Mouse (Mus musculus) lung, adult 2 months (tissue): Measurements from ENCODE around the gene Aar2. TPM values are rescaled to one million over a fixed set of nuclear protein-coding genes. Genes with fewer than 3 reads are reported as not detected.

Experiments
- DNase-seq: peaks from one replicate; pipeline ENCODE4 v3.0.0; 2022
- H3K4me1 ChIP-seq: fragments of 200-500 bp; 2 replicates; pipeline ENCODE4 v1.6.1; 2011; ENCODE audit warnings: low read length; ENCODE audit not compliant: control insufficient read depth, insufficient read depth
- H3K4me3 ChIP-seq: fragments of 200-500 bp; replicated peaks from 2 replicates; pipeline ENCODE3; 2011; ENCODE audit warnings: low read depth, mild to moderate bottlenecking, control low read depth, low read length; ENCODE audit errors: extremely low read depth
- CTCF ChIP-seq: fragments of 200-500 bp; IDR thresholded peaks from 2 replicates; pipeline ENCODE4 v1.5.1; 2011; ENCODE audit warnings: mild to moderate bottlenecking, low read length, control low read depth; ENCODE audit not compliant: insufficient read depth
- POLR2A ChIP-seq: fragments of 200-500 bp; IDR thresholded peaks from 2 replicates; pipeline ENCODE4 v1.6.1; 2011; ENCODE audit warnings: low read depth, mild to moderate bottlenecking, control low read depth, low read length, borderline replicate concordance; ENCODE audit errors: extremely low read depth
- WGBS: fragments of 180-500 bp; shearing (Covaris S2); methylation state at CpG from one replicate; pipeline ENCODE4 v1.1.7; 2018; 5-methylcytosine and 5-hydroxymethylcytosine counted together
- polyA plus RNA-seq: library from polyadenylated mRNA; depleted of rRNA; stranded (reverse); fragments of >200 nt; gene quantifications from 2 replicates; pipeline ENCODE4 v1.2.3, GENCODE M21; 2012; rRNA removed

The Aar2 gene
- polyA plus RNA-seq, 1 experiment, result 31.3 TPM

DNA sequence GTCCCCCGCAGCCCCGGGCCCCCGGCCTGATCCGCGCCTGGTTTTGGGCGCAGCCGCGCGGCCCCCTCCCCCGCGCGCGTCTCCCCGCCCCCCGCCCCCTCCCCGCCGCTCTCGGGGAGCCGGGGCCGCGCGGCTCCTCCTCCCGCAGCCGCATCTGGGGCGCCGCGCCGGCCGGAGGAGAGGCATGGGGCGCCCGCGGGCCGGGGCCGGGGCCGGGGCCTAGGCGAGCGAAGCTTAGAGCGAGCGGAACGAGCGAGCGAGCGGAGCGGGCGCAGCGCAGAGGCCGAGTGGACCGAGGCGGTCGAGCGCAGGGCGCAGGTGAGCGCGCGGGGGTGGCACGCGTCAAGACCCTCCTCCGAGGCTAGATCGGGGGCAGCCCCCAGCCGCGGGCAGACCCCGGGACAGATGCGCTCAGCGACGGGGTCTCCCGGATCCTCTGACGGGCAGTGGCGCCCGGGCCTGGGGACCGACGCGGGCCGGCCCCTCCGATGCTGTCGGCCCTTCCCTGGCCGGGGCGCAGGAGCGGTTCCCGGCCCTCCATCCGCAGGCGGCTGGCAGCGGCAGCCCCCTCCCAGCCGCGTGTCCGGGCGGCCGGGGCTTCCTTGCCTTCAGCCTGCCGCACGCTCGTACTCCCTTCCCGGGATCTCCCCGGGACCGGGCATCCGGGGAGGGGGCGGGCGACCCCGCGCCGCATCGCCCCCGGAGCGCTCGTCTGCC lies 66.3 kb downstream of the Aar2 start, which contains the start of gene Dlgap4:
Gene Dlgap4 (plus strand): TSS at position 165 of the 717 bp plus-strand sequence.
- no peak for TF ChIP-seq CTCF
- TF ChIP-seq POLR2A, result no peak
- WGBS, result under 1% methylated on average over 61 of the region's 103 CpGs
- peak; percentile 11 for DNase-seq
- Histone ChIP-seq H3K4me1 (peaks cover 3% of the 10 kb centered on the region; the same call in 1 of the 2 replicates), H3K4me3 (peak within 1 kb of the TSS; percentile 36)

DNA sequence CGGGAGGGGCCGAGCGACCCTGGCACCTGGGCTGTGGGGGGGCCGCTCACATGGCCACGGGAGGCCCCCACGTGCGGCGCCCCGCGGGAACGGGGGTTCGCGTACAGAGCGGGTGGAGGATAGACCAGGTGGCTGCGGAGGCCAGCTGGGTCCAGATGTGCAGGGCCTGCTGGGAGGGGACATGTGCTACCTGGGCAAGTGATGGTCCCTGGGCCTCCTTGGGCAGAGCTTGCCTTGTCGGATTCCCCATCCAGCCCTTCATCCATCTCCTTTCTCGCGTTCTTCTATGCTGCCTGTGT lies 66.8 kb downstream of the Aar2 start:
- no peak for TF ChIP-seq CTCF
- TF ChIP-seq POLR2A, result no peak
- H3K4me1 ChIP-seq, result peaks cover 3% of the 10 kb centered on the region; the same call in 1 of the 2 replicates
- WGBS, result 3% methylated on average over 18 of the region's 18 CpGs
- no peak for DNase-seq
- no peak overlapping the region for H3K4me3 ChIP-seq

DNA sequence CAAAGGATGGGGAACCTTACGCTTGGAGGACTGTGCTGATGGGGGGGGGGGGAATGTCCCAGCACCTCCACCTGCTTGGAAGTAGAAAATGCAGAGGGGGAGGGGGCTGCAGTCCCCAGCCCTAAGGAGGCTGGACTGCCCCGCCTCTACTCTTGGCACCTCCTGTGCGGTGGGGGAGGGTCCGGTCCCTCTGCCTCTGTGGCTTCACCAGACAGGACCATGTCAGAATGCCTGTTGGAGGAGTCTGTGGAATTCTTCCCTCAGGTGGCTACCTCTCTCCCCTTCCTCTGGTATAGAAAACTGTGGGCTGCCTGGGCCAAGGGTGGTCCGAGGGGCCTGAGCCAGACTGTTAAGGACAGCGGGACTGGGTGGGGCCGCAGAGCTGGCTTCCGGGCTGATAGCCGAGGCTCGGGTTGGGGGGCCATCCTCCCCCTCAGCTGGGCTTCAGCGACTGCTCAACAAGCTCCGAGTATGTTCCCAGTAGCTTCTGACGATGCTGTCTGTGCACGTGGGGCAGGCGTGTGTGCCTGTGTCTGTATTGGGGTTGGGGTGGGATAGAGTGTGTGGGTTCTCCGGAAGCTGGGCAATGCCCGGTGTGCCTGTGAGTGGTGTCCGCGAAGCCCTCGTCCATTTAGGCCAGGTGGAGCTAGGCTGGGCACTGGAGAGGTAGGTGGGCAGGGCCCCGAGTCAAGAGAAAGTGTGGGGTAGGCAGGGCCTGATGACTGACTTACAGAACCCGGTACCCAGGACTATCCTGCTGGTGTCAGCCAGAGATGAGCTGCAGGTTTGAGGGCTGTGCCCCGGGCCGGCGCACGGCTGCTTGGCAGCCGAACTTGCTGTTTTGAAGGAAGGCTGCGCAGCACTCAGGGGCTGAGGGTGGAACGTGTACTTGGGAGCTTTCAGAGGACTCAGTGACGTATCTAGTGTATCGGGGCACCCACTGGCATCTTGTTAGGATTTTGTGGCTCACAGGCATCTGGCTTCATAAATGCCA lies 67.6 kb downstream of the Aar2 start:
- TF ChIP-seq CTCF, result no peak
- no peak for TF ChIP-seq POLR2A
- Histone ChIP-seq H3K4me3 (no peak overlapping the region), H3K4me1 (peaks cover 3% of the 10 kb centered on the region; the same call in 1 of the 2 replicates)
- 13% methylated on average over 31 of the region's 31 CpGs for WGBS
- no peak for DNase-seq

- Histone ChIP-seq H3K4me3 (no peak overlapping the region), H3K4me1 (peaks cover 3% of the 10 kb centered on the region; the same call in 1 of the 2 replicates)
- TF ChIP-seq POLR2A, result no peak
- TF ChIP-seq CTCF, result no peak
- 56% methylated on average over 7 of the region's 7 CpGs for WGBS
- no peak for DNase-seq
Observed at GRCm38 (mm10) chr2:156616513-156616912, 69.1 kb downstream of the Aar2 start.

DNA sequence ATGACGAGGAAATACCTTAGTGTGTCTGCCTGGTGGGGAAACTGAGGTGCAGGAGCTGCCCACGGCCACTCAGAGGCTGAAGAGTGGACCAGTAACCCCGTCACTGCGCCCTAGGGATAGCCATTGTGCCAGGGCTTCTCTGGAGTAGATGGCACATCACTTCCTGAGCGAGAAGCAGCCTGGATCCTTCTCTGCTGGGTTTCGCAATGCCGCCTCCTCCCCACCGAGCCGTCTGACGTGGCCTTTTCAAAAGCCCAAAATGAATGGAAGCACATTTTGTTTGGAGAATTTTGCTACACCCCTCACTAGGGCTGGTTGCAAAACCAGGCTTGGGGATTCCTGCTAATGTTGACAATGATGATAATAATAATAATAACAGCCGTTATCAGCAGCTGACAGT lies 70.2 kb downstream of the Aar2 start:
- DNase-seq, result no peak
- no peak overlapping the region for H3K4me3 ChIP-seq
- 28% methylated on average over 11 of the region's 11 CpGs for WGBS
- H3K4me1 ChIP-seq, result peaks cover 3% of the 10 kb centered on the region; the same call in 1 of the 2 replicates
- no peak for TF ChIP-seq POLR2A
- no peak for TF ChIP-seq CTCF

Other genes with a start within 250 kb of the Aar2 start
- gene Cnbd2, start 235.3 kb upstream of the Aar2 start, polyA plus RNA-seq, result 0.96 and 1.2 TPM in 2 replicates
- gene Scand1, start 234.9 kb upstream of the Aar2 start, polyA plus RNA-seq, result 157 and 282 TPM in 2 replicates
- gene Epb41l1, start 126.7 kb upstream of the Aar2 start, polyA plus RNA-seq, result 24.7 and 25.1 TPM in 2 replicates
- gene Dlgap4, start 66.1 kb downstream of the Aar2 start, polyA plus RNA-seq, result 87.5 and 116 TPM in 2 replicates
- gene Myl9, start 227.8 kb downstream of the Aar2 start, polyA plus RNA-seq, result 174 and 258 TPM in 2 replicates